ENCODE assay signal across 8 mouse cellular contexts in genomic region chr3:40799530-40800372, GRCm38 (mm10). TPM values are rescaled to one million over a fixed set of nuclear protein-coding genes. Genes with fewer than 3 reads are reported as not detected.
DNase-seq lines count a peak whose midpoint lies in the region; ATAC-seq lines count a peak whose summit lies in the region.

TSS of gene Plk4 (plus strand) at chr3:40800019.

- H3K4me1 ChIP-seq in forebrain, embryonic 14.5 days (ENCODE audit: control insufficient read depth, insufficient read depth, low read length) = no peaks in the 10 kb centered on the region
- peaks cover 11% of the 10 kb centered on the region for H3K4me1 ChIP-seq in neural tube, embryonic 15.5 days

- H3K27me3 ChIP-seq in forebrain, embryonic 14.5 days (replicated peaks; ENCODE audit: control insufficient read depth, insufficient read depth, low read length) = no peaks in the 10 kb centered on the region
- H3K27me3 ChIP-seq in neural tube, embryonic 15.5 days (replicated peaks) = no peaks in the 10 kb centered on the region

- H3K9me3 ChIP-seq in forebrain, embryonic 14.5 days (replicated peaks; ENCODE audit: control insufficient read depth, low read length) = no peaks in the 10 kb centered on the region
- H3K9me3 ChIP-seq in neural tube, embryonic 15.5 days (replicated peaks) = no peaks in the 10 kb centered on the region

- intact Hi-C loops in heart, postnatal 14 days (cut with DNase I) = loop anchor here (2.0 to 5.0 kb wide), 2 partner anchors 55 to 272 kb away; partner anchors contain the start of gene Hspa4l

- peak; percentile 96 for DNase-seq in ES-CJ7 (ENCODE audit: low read depth, low spot score)
- peak; percentile 94 for DNase-seq in cerebellum, adult 11 months
- DNase-seq in forebrain, embryonic 14.5 days (ENCODE audit: low spot score) = peak; percentile 99
- peak; percentile 97 to 98 for DNase-seq in heart, postnatal 14 days
- DNase-seq in layer of hippocampus, adult 11-12 months (ENCODE audit: low spot score) = peak; percentile 96
- peak; percentile 97 to 98 for DNase-seq in lung, adult 18-20 months
- DNase-seq in testis, postnatal 14 days (ENCODE audit: low spot score) = peak; percentile 97

- peak within 1 kb of the TSS; percentile 91 for H3K4me2 ChIP-seq in forebrain, embryonic 14.5 days (ENCODE audit: low read length)
- H3K4me2 ChIP-seq in neural tube, embryonic 15.5 days = peak within 1 kb of the TSS; percentile 99

- ATAC-seq in forebrain, embryonic 14.5 days = peak; percentile 97
- ATAC-seq in neural tube, embryonic 15.5 days (ENCODE audit: low FRiP score) = peak; percentile 97

- H3K4me3 ChIP-seq in forebrain, embryonic 14.5 days (ENCODE audit: low read depth, low read length) = peak within 1 kb of the TSS; percentile 92
- peak within 1 kb of the TSS; percentile 90 for H3K4me3 ChIP-seq in neural tube, embryonic 15.5 days (replicated peaks)

- peaks cover 9% of the 10 kb centered on the region; the same call in 1 of the 2 replicates for H3K36me3 ChIP-seq in forebrain, embryonic 14.5 days (ENCODE audit: control insufficient read depth, insufficient read depth, low read length)
- H3K36me3 ChIP-seq in neural tube, embryonic 15.5 days = no peaks in the 10 kb centered on the region

- peak within 1 kb of the TSS; percentile 79 for H3K9ac ChIP-seq in forebrain, embryonic 14.5 days (ENCODE audit: low read length)
- peak within 1 kb of the TSS; percentile 70 for H3K9ac ChIP-seq in neural tube, embryonic 15.5 days (replicated peaks)

- peak within 1 kb of the TSS; percentile 60; the same call in 1 of the 2 replicates for H3K27ac ChIP-seq in forebrain, embryonic 14.5 days (ENCODE audit: low read depth, low read length)
- H3K27ac ChIP-seq in neural tube, embryonic 15.5 days (replicated peaks) = peak within 1 kb of the TSS; percentile 60

- WGBS in forebrain, embryonic 14.5 days = 2% methylated on average over 66 of the region's 66 CpGs
- WGBS in neural tube, embryonic 15.5 days = 2% methylated on average over 66 of the region's 66 CpGs

RNA-seq across cellular contexts. Expression of gene Plk4, which starts in this region (rescaled TPM):
- polyA plus RNA-seq in forebrain, embryonic 14.5 days (2014; fragmentation: Nextera tagmentation; extraction: Ambion mirVana) = 26.3 and 30.7 TPM in 2 replicates
- 1 to 10 TPM; 3.3 to 7.4 TPM for total RNA-seq in heart, postnatal 14 days (2021)
- polyA plus RNA-seq in neural tube, embryonic 15.5 days (2015; fragmentation: Nextera tagmentation; extraction: Ambion mirVana) = 13.2 and 19.5 TPM in 2 replicates

Comparison
In these comparisons a context has a peak if more than half of its experiments do, and no peak if none do; other contexts are left out.
1. Peak in every context shown above with its lines: DNase-seq, ATAC-seq, H3K4me3 ChIP-seq and H3K27ac ChIP-seq.